Mouse (Mus musculus) hindbrain, postnatal 0 days (tissue): ENCODE results near the gene Rasal2. TPM values are rescaled to one million over a fixed set of nuclear protein-coding genes. Genes with fewer than 3 reads are reported as not detected.
A peak's percentile ranks its signal among the peaks of the same experiment; 100 is the strongest.

Experiments used
- ATAC-seq: fragments of 200-750 bp; cut with Nextera tagmentation; 2 replicates; pipeline ENCODE4 v1.8.0; 2017; ENCODE audit warnings: mild to moderate bottlenecking, moderate TSS enrichment, moderate library complexity
- DNase-seq: peaks from one replicate; pipeline ENCODE4 v3.0.0-alpha.2; 2015; ENCODE audit warnings: low spot score
- H3K27ac ChIP-seq: fragments of 300-500 bp; sonication (generic); 2 replicates; pipeline ENCODE4 v1.5.1; 2014; ENCODE audit warnings: mild to moderate bottlenecking
- H3K27me3 ChIP-seq: fragments of 300-500 bp; sonication (generic); 2 replicates; pipeline ENCODE4 v1.6.1; 2014; ENCODE audit warnings: low read length, mixed read lengths; ENCODE audit not compliant: insufficient read depth
- H3K36me3 ChIP-seq: fragments of 300-500 bp; sonication (generic); 2 replicates; pipeline ENCODE4 v1.6.1; 2014; ENCODE audit warnings: low read length, mixed read lengths; ENCODE audit not compliant: insufficient read depth
- H3K4me1 ChIP-seq: fragments of 300-500 bp; sonication (generic); 2 replicates; pipeline ENCODE4 v1.6.1; 2014; ENCODE audit warnings: antibody characterized with exemption, low read length, mixed read lengths; ENCODE audit not compliant: insufficient read depth
- H3K4me2 ChIP-seq: fragments of 300-500 bp; sonication (generic); 2 replicates; pipeline ENCODE4 v1.6.1; 2014; ENCODE audit warnings: low read depth, mild to moderate bottlenecking, low read length, moderate library complexity, mixed read lengths
- H3K4me3 ChIP-seq: fragments of 300-500 bp; sonication (generic); 2 replicates; pipeline ENCODE4 v1.5.1; 2014; ENCODE audit warnings: low read length
- H3K9ac ChIP-seq: fragments of 300-500 bp; sonication (generic); replicated peaks from 2 replicates; pipeline ENCODE4 v1.6.1; 2014; ENCODE audit warnings: mild to moderate bottlenecking, low read length, moderate library complexity, mixed read lengths
- H3K9me3 ChIP-seq: fragments of 300-500 bp; sonication (generic); 2 replicates; pipeline ENCODE4 v1.6.1; 2016; ENCODE audit warnings: low read length, mixed read lengths
- CTCF ChIP-seq: IDR thresholded peaks from 2 replicates; pipeline ENCODE4 v1.5.1; 2016; ENCODE audit warnings: antibody characterized with exemption, control low read depth, low read depth
- WGBS: fragments of 180-500 bp; shearing (Covaris S2); extraction: QIAGEN DNeasy Blood & Tissue Kit; methylation state at CpG from one replicate; pipeline ENCODE4 v1.1.7; 2014; 5-methylcytosine and 5-hydroxymethylcytosine counted together
- polyA plus RNA-seq: library from polyadenylated mRNA; unstranded; fragments of >200 nt; fragmentation: Nextera tagmentation; extraction: Ambion mirVana; gene quantifications from 2 replicates; pipeline ENCODE4 v1.2.1, GENCODE M21; 2015
- total RNA-seq: library from RNA; depleted of rRNA; stranded (reverse); fragments of >200 nt; gene quantifications from 2 replicates; pipeline ENCODE4 v1.2.3, GENCODE M21; 2014

Gene Rasal2
- total and polyA plus RNA-seq, 2 experiments from 2014 or later = 31.3 to 37.0 TPM

GRCm38 (mm10) chr1:157427604-157428003 lies 15.2 kb upstream of the Rasal2 start:
- Histone ChIP-seq H3K4me3 (no peak overlapping the region), H3K9me3 (no peaks in the 10 kb centered on the region), H3K4me2 (no peak overlapping the region), H3K27me3 (no peaks in the 10 kb centered on the region), H3K36me3 (no peaks in the 10 kb centered on the region), H3K4me1 (no peaks in the 10 kb centered on the region), H3K9ac (no peak overlapping the region), H3K27ac (no peak overlapping the region)
- DNase-seq (no peak), ATAC-seq (no peak)
- no peak for TF ChIP-seq CTCF
- WGBS = 92% methylated on average over 4 of the region's 4 CpGs

DNA sequence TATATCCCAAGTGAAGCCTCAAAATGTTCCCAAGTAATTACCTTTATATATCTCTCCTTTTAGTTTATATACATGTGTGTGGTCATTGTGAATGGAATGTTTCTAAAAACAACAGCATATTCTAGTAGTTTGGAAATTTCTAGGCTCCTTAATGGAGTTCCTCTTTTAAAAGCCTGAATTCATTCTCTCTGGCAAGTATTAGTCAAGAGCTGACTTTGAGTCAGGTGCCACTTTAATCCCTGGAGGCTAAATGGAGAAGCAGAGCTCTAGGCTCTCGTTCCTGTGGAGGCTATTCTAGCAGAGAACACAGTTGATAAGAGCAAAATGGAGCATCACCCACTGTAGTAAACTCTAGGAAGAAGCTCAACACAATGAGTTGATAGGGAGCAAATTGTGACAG lies 14.5 kb upstream of the Rasal2 start:
- Histone ChIP-seq H3K27me3 (no peaks in the 10 kb centered on the region), H3K4me2 (no peak overlapping the region), H3K4me3 (no peak overlapping the region), H3K9me3 (no peaks in the 10 kb centered on the region), H3K4me1 (no peaks in the 10 kb centered on the region), H3K36me3 (no peaks in the 10 kb centered on the region), H3K9ac (no peak overlapping the region), H3K27ac (no peak overlapping the region)
- WGBS = 59% methylated on average over 1 of the region's 1 CpGs
- DNase-seq = no peak
- TF ChIP-seq CTCF = no peak
- no peak for ATAC-seq

GRCm38 (mm10) chr1:157425741-157426427 lies 13.5 kb upstream of the Rasal2 start:
- Histone ChIP-seq H3K4me1 (no peaks in the 10 kb centered on the region), H3K4me3 (no peak overlapping the region), H3K9me3 (no peaks in the 10 kb centered on the region), H3K4me2 (peak overlapping the region; percentile 27; the same call in 1 of the 2 replicates), H3K27ac (no peak overlapping the region), H3K36me3 (no peaks in the 10 kb centered on the region), H3K27me3 (no peaks in the 10 kb centered on the region), H3K9ac (no peak overlapping the region)
- peak; percentile 55; the same call in 1 of the 2 replicates for ATAC-seq
- 22% methylated on average over 8 of the region's 8 CpGs for WGBS
- no peak for TF ChIP-seq CTCF
- DNase-seq = peak; percentile 70

DNA sequence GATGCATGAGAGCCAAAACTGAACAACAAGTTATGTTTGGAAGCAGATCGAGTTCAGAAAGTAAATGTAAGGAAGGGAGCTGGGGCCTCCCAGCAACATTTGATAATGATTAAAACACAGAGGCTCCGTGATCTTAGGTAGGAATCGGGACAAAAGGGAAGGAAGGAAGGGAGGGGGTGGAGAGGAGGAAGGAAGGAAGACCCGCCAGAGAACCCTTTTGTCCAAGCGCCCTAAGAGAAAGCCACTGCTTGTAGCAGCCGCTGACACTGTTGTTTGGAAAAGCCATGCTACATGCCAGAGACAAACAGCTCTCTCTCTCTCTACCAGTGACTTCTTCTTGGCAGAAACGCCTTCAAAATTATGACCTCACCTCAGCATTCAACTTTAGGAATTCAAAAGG lies 5.5 kb upstream of the Rasal2 start:
- Histone ChIP-seq H3K4me1 (no peaks in the 10 kb centered on the region), H3K27ac (no peak overlapping the region), H3K4me3 (no peak overlapping the region), H3K9ac (no peak overlapping the region), H3K36me3 (no peaks in the 10 kb centered on the region), H3K27me3 (no peaks in the 10 kb centered on the region), H3K4me2 (no peak overlapping the region), H3K9me3 (no peaks in the 10 kb centered on the region)
- no peak for TF ChIP-seq CTCF
- 33% methylated on average over 7 of the region's 7 CpGs for WGBS
- ATAC-seq = no peak
- DNase-seq = no peak

DNA sequence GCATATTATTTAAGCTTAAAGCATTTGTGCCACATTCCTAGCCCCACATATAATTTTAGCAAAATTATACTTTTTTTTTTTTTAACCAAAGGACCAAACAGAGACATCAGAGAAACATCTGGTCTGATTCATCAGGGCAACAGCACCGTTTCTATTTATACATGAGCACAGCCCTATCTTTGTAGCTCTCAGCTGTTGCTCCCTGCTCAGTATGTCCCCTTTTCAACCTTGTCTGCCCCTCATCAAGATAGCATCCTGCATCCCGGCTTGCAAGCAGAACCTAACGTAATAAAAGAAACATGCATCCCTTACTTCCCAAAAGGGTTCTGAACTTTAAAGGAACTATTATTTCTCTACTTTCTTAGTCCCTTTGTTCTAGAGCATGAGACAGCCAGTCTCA lies 5.0 kb upstream of the Rasal2 start:
- Histone ChIP-seq H3K9ac (no peak overlapping the region), H3K4me2 (no peak overlapping the region), H3K27me3 (no peaks in the 10 kb centered on the region), H3K4me1 (no peaks in the 10 kb centered on the region), H3K36me3 (no peaks in the 10 kb centered on the region), H3K4me3 (no peak overlapping the region), H3K9me3 (no peaks in the 10 kb centered on the region), H3K27ac (no peak overlapping the region)
- ATAC-seq (no peak), DNase-seq (no peak)
- no peak for TF ChIP-seq CTCF
- 57% methylated on average over 3 of the region's 3 CpGs for WGBS

- H3K27me3 ChIP-seq = no peaks in the 10 kb centered on the region
- no peaks in the 10 kb centered on the region for H3K4me1 ChIP-seq
- no peak overlapping the region for H3K4me2 ChIP-seq
- no peak for TF ChIP-seq CTCF
- DNase-seq = no peak
- H3K9me3 ChIP-seq = no peaks in the 10 kb centered on the region
- no peak overlapping the region for H3K4me3 ChIP-seq
- ATAC-seq = no peak
- no peak overlapping the region for H3K9ac ChIP-seq
- 82% methylated on average over 2 of the region's 2 CpGs for WGBS
- no peak overlapping the region for H3K27ac ChIP-seq
- H3K36me3 ChIP-seq = no peaks in the 10 kb centered on the region
Measured at GRCm38 (mm10) chr1:157416628-157417027, 4.2 kb upstream of the Rasal2 start.

DNA sequence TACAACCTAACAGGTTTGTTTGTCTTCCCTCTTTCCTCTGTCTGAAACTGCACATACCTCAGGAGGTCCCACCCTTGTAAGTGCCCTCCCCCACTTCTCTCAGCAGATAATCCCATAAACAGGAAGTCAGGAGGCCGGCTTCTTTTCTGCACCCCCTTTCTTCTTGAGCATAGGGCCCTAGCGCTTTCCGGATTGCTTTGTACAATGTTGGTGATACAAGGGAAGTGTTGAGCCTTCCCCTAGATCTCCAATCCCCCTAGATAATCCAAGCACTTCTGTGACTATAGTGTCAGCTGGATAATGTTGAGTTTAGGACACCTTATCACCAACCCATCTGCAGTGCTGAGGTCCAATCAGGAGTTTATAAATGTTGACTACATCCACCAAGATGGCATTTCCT lies 3.4 kb upstream of the Rasal2 start:
- TF ChIP-seq CTCF = no peak

More for the DNA sequence above, 3.4 kb upstream of the Rasal2 start:
- no peak overlapping the region for H3K4me2 ChIP-seq
- H3K9ac ChIP-seq = no peak overlapping the region
- no peak overlapping the region for H3K4me3 ChIP-seq
- ATAC-seq (no peak), DNase-seq (no peak)
- no peaks in the 10 kb centered on the region for H3K9me3 ChIP-seq
- WGBS = 83% methylated on average over 3 of the region's 3 CpGs
- H3K36me3 ChIP-seq = no peaks in the 10 kb centered on the region
- peaks cover under 1% of the 10 kb centered on the region; the same call in 1 of the 2 replicates for H3K4me1 ChIP-seq
- H3K27ac ChIP-seq = no peak overlapping the region
- no peaks in the 10 kb centered on the region for H3K27me3 ChIP-seq
